Mouse (Mus musculus): ENCODE results near the gene Nkx1-2. TPM values are rescaled to one million over a fixed set of nuclear protein-coding genes. Genes with fewer than 3 reads are reported as not detected.

The Nkx1-2 gene
- total RNA-seq (2021), result not detected
- long read RNA-seq, experiment 1, result 0 reads
- long read RNA-seq, experiment 2, result 0 reads

GRCm38 (mm10) chr7:132599071-132599975, at the start of gene Nkx1-2:
Gene Nkx1-2, minus strand, starts transcription at chr7:132599637.
- DNase-seq (ENCODE audit: low spot score in 2 of 2), result no peak

- DNase-seq (ENCODE audit: low spot score in 2 of 2), result no peak
Measured at GRCm38 (mm10) chr7:132646514-132646913, 47.1 kb upstream of the Nkx1-2 start.

GRCm38 (mm10) chr7:132644605-132645279, 45.3 kb upstream of the Nkx1-2 start:
- DNase-seq (ENCODE audit: low spot score in 2 of 2), result no peak

- no peak for DNase-seq (ENCODE audit: low spot score in 2 of 2)
Measured at GRCm38 (mm10) chr7:132641606-132642005, 42.2 kb upstream of the Nkx1-2 start.

GRCm38 (mm10) chr7:132640946-132641345, 41.5 kb upstream of the Nkx1-2 start:
- no peak for DNase-seq (ENCODE audit: low spot score in 2 of 2)

GRCm38 (mm10) chr7:132638446-132639087, 39.1 kb upstream of the Nkx1-2 start:
- peak in 1 of 2 experiments; percentile 34 for DNase-seq (ENCODE audit: low spot score in 2 of 2)

- DNase-seq (ENCODE audit: low spot score in 2 of 2), result no peak
Measured at GRCm38 (mm10) chr7:132637292-132637691, 37.9 kb upstream of the Nkx1-2 start.

- DNase-seq (ENCODE audit: low spot score in 2 of 2), result no peak
Measured at GRCm38 (mm10) chr7:132631313-132631712, 31.9 kb upstream of the Nkx1-2 start.

GRCm38 (mm10) chr7:132627448-132627847, 28.0 kb upstream of the Nkx1-2 start:
- no peak for DNase-seq (ENCODE audit: low spot score in 2 of 2)

- no peak for DNase-seq (ENCODE audit: low spot score in 2 of 2)
Measured at GRCm38 (mm10) chr7:132626174-132626573, 26.7 kb upstream of the Nkx1-2 start.

GRCm38 (mm10) chr7:132624161-132624560, 24.7 kb upstream of the Nkx1-2 start:
- no peak for DNase-seq (ENCODE audit: low spot score in 2 of 2)

- no peak for DNase-seq (ENCODE audit: low spot score in 2 of 2)
Measured at GRCm38 (mm10) chr7:132619975-132620918, 20.8 kb upstream of the Nkx1-2 start.

- no peak for DNase-seq (ENCODE audit: low spot score in 2 of 2)
Measured at GRCm38 (mm10) chr7:132619549-132619948, 20.1 kb upstream of the Nkx1-2 start.

GRCm38 (mm10) chr7:132617021-132617564, 17.7 kb upstream of the Nkx1-2 start:
- no peak for DNase-seq (ENCODE audit: low spot score in 2 of 2)

- no peak for DNase-seq (ENCODE audit: low spot score in 2 of 2)
Measured at GRCm38 (mm10) chr7:132616391-132616790, 17.0 kb upstream of the Nkx1-2 start.

- no peak for DNase-seq (ENCODE audit: low spot score in 2 of 2)
Measured at GRCm38 (mm10) chr7:132615346-132615745, 15.9 kb upstream of the Nkx1-2 start.

GRCm38 (mm10) chr7:132611530-132611929, 12.1 kb upstream of the Nkx1-2 start:
- no peak for DNase-seq (ENCODE audit: low spot score in 2 of 2)

- peak; percentile 83 to 84 for DNase-seq (ENCODE audit: low spot score in 2 of 2)
Measured at GRCm38 (mm10) chr7:132610468-132611318, 11.3 kb upstream of the Nkx1-2 start, which contains the start of gene Lhpp. Gene Lhpp, plus strand, starts transcription at chr7:132610638.
